Comparison of ENCODE assay signal across 17 mouse cellular contexts in genomic region chr14:124613473-124613872, GRCm38 (mm10).
"Had no signal": no experiment of that assay in that cellular context is flagged by ENCODE, and none has a peak within 500 bp of the region (broad histone marks: within the 10 kb centered on the region; RNA-seq: fewer than 3 reads in every experiment).

No protein-coding gene starts in this region.

- DNase-seq: gastrocnemius, adult 2 months; gastrocnemius, postnatal 10 days; gastrocnemius, postnatal 25 days; heart, adult 18-20 months; heart, postnatal 10 days; heart, postnatal 4 days; kidney, adult 18-20 months; kidney, adult 8-10 months; kidney, postnatal 10 days; kidney, postnatal 25 days; kidney, postnatal 4 days; liver; liver, embryonic 13.5 days had no signal

- ATAC-seq: hindbrain, embryonic 16.5 days; inflammation-experienced regulatory T-cells, adult 6 months; intestine, embryonic 15.5 days; intestine, postnatal 0 days had no signal
